Comparison of ENCODE assay signal across 28 mouse cellular contexts in the genomic region with DNA sequence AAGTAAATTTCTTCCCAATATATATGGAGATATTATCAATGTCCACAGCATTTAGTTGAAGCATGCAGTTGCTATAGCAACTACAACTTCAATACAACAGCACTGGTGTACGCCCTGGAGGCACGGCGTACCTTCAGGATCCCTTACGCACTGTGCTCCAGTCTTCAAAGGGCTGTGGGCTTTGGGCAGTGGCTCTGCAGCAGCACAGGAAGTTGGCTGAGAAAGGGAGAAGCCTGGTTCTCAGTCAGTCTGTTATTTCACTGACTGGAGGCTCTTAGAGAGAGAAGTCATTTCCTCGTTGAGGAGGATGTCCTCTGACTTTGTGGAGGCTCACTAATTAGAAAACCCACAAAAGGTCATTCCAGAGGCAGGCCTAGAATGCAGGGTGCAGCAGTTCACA. TPM values are rescaled to one million over a fixed set of nuclear protein-coding genes. Genes with fewer than 3 reads are reported as not detected.
DNase-seq lines count a peak whose midpoint lies in the region; ATAC-seq lines count a peak whose summit lies in the region.
"Had no signal": no experiment of that assay in that cellular context is flagged by ENCODE, and none has a peak within 500 bp of the region (broad histone marks: within the 10 kb centered on the region; RNA-seq: fewer than 3 reads in every experiment).

No protein-coding gene starts in this region.

- DNase-seq in 416B (ENCODE audit: low read depth) = peak; percentile 52
- peak; percentile 80 for DNase-seq in CD4-positive helper T cell, adult 2 months (ENCODE audit: low read depth, low spot score)
- no peak for DNase-seq in urinary bladder, adult 18-20 months (ENCODE audit: low spot score in 2 of 2)
- no peak for DNase-seq in spleen, postnatal 14 days (ENCODE audit: low spot score in 2 of 2)
- DNase-seq in cerebellum, adult 8-10 months = no peak
- DNase-seq: adrenal gland, postnatal 25 days; cerebellum, adult 11-12 months; gastrocnemius, postnatal 25 days; kidney, adult 9 months; kidney, postnatal 4 days; lung, adult 18-20 months; lung, postnatal 36 days; right cerebral cortex, postnatal 25 days; thymus, postnatal 36 days had no signal

- ATAC-seq in activated CD4-positive, CD25-positive, alpha-beta regulatory T cell, adult 4 months = peak; percentile 72
- ATAC-seq in megakaryocyte, adult 5-6 weeks (ENCODE audit: poor library complexity, severe bottlenecking) = peak; percentile 38; the same call in 1 of the 2 replicates
- ATAC-seq: forebrain, embryonic 15.5 days had no signal

RNA-seq across cellular contexts. Expression of a gene that starts 5.3 kb away (rescaled TPM):
- polyA plus RNA-seq in activated CD4-positive, CD25-positive, alpha-beta regulatory T cell, adult 4 months (2017; shearing (Covaris generic)) = 1 to 10 TPM in 1 of 2 experiments, under 1 TPM in 1; 0.90 to 2.1 TPM
- 0.33 TPM in 1 of 2 replicates, not detected in the other for total RNA-seq in megakaryocyte, adult 5-6 weeks (2015)
- total RNA-seq in megakaryocyte, adult 5-6 weeks (2017) = 0.11 and 0.33 TPM in 2 replicates

RNA-seq across cellular contexts. Expression of a gene that starts 18.8 kb away (rescaled TPM):
- 10 to 100 TPM in 1 of 2 experiments, 1 to 10 TPM in 1; 8.2 to 11.0 TPM for polyA plus RNA-seq in activated CD4-positive, CD25-positive, alpha-beta regulatory T cell, adult 4 months (2017; shearing (Covaris generic))
- 37.0 and 41.9 TPM in 2 replicates for total RNA-seq in megakaryocyte, adult 5-6 weeks (2015)
- total RNA-seq in megakaryocyte, adult 5-6 weeks (2017) = 38.1 and 43.6 TPM in 2 replicates

RNA-seq across cellular contexts. Expression of a gene that starts 36.5 kb away (rescaled TPM):
- not detected for polyA plus RNA-seq in activated CD4-positive, CD25-positive, alpha-beta regulatory T cell, adult 4 months (2017; shearing (Covaris generic))
- 0.36 TPM in 1 of 2 replicates, not detected in the other for total RNA-seq in megakaryocyte, adult 5-6 weeks (2015)
- total RNA-seq in megakaryocyte, adult 5-6 weeks (2017) = not detected in 2 replicates
- total RNA-seq: adrenal gland, postnatal 25 days; gastrocnemius, postnatal 25 days; heart, adult 8-10 months; layer of hippocampus, postnatal 14 days had no signal
- polyA plus RNA-seq: embryonic facial prominence, embryonic 12.5 days; forebrain, embryonic 15.5 days; heart, embryonic 15.5 days; hindbrain, embryonic 12.5 days; intestine, embryonic 14.5 days; limb, embryonic 11.5 days; liver, embryonic 11.5 days; midbrain, embryonic 12.5 days; spleen, adult 2 months; stomach, embryonic 16.5 days had no signal

RNA-seq across cellular contexts. Expression of a gene that starts 43.2 kb away (rescaled TPM):
- polyA plus RNA-seq in activated CD4-positive, CD25-positive, alpha-beta regulatory T cell, adult 4 months (2017; shearing (Covaris generic)) = 1 to 10 TPM in 1 of 2 experiments, under 1 TPM in 1; 0.95 to 1.3 TPM
- 1.6 and 3.1 TPM in 2 replicates for total RNA-seq in megakaryocyte, adult 5-6 weeks (2015)
- 3.7 and 3.9 TPM in 2 replicates for total RNA-seq in megakaryocyte, adult 5-6 weeks (2017)

RNA-seq across cellular contexts. Expression of a gene that starts 48.1 kb away (rescaled TPM):
- polyA plus RNA-seq in activated CD4-positive, CD25-positive, alpha-beta regulatory T cell, adult 4 months (2017; shearing (Covaris generic)) = under 1 TPM; 0.89 to 0.96 TPM
- 0.96 TPM in 1 of 2 replicates, not detected in the other for total RNA-seq in megakaryocyte, adult 5-6 weeks (2015)
- total RNA-seq in megakaryocyte, adult 5-6 weeks (2017) = not detected in 2 replicates
- total RNA-seq: adrenal gland, postnatal 25 days; gastrocnemius, postnatal 25 days; heart, adult 8-10 months; layer of hippocampus, postnatal 14 days had no signal
- polyA plus RNA-seq: embryonic facial prominence, embryonic 12.5 days; forebrain, embryonic 15.5 days; heart, embryonic 15.5 days; hindbrain, embryonic 12.5 days; intestine, embryonic 14.5 days; limb, embryonic 11.5 days; liver, embryonic 11.5 days; midbrain, embryonic 12.5 days; stomach, embryonic 16.5 days had no signal

Comparison
In these comparisons a context has a peak if more than half of its experiments do, and no peak if none do; other contexts are left out.
1. DNase-seq: peak in 416B (single experiment) and CD4-positive helper T cell, adult 2 months (single experiment); none in urinary bladder, adult 18-20 months (0 of 2), spleen, postnatal 14 days (0 of 2) and cerebellum, adult 8-10 months (single experiment).